Mouse (Mus musculus) lung, adult 2 months (tissue): ENCODE measurements around the gene Fbxw5. TPM values are rescaled to one million over a fixed set of nuclear protein-coding genes. Genes with fewer than 3 reads are reported as not detected.

Experiments used
- DNase-seq: peaks from one replicate; pipeline ENCODE4 v3.0.0; 2022
- H3K4me1 ChIP-seq: fragments of 200-500 bp; 2 replicates; pipeline ENCODE4 v1.6.1; 2011; ENCODE audit warnings: low read length; ENCODE audit not compliant: control insufficient read depth, insufficient read depth
- H3K4me3 ChIP-seq: fragments of 200-500 bp; replicated peaks from 2 replicates; pipeline ENCODE3; 2011; ENCODE audit warnings: low read depth, mild to moderate bottlenecking, control low read depth, low read length; ENCODE audit errors: extremely low read depth
- CTCF ChIP-seq: fragments of 200-500 bp; IDR thresholded peaks from 2 replicates; pipeline ENCODE4 v1.5.1; 2011; ENCODE audit warnings: mild to moderate bottlenecking, low read length, control low read depth; ENCODE audit not compliant: insufficient read depth
- POLR2A ChIP-seq: fragments of 200-500 bp; IDR thresholded peaks from 2 replicates; pipeline ENCODE4 v1.6.1; 2011; ENCODE audit warnings: low read depth, mild to moderate bottlenecking, control low read depth, low read length, borderline replicate concordance; ENCODE audit errors: extremely low read depth
- WGBS: fragments of 180-500 bp; shearing (Covaris S2); methylation state at CpG from one replicate; pipeline ENCODE4 v1.1.7; 2018; 5-methylcytosine and 5-hydroxymethylcytosine counted together
- polyA plus RNA-seq: library from polyadenylated mRNA; depleted of rRNA; stranded (reverse); fragments of >200 nt; gene quantifications from 2 replicates; pipeline ENCODE4 v1.2.3, GENCODE M21; 2012

Fbxw5 gene
- polyA plus RNA-seq, 1 experiment: 37.4 TPM

GRCm38 (mm10) chr2:25461407-25461806 lies 39.1 kb upstream of the Fbxw5 start:
- DNase-seq: no peak
- WGBS: 11% methylated on average over 3 of the region's 3 CpGs
- Histone ChIP-seq H3K4me1 (peaks cover 9% of the 10 kb centered on the region), H3K4me3 (peak overlapping the region; percentile 33)
- no peak for TF ChIP-seq CTCF
- peak; percentile 31; the same call in 1 of the 2 replicates for TF ChIP-seq POLR2A

- no peak for TF ChIP-seq CTCF
- TF ChIP-seq POLR2A: no peak
- no peak overlapping the region for H3K4me3 ChIP-seq
- 85% methylated on average over 3 of the region's 3 CpGs for WGBS
- DNase-seq: no peak
- peaks cover 9% of the 10 kb centered on the region; the same call in 1 of the 2 replicates for H3K4me1 ChIP-seq
Measured at GRCm38 (mm10) chr2:25463630-25464029, 36.9 kb upstream of the Fbxw5 start.

GRCm38 (mm10) chr2:25465256-25465655 lies 35.3 kb upstream of the Fbxw5 start:
- no peak for DNase-seq
- H3K4me3 ChIP-seq: no peak overlapping the region
- peaks cover 5% of the 10 kb centered on the region; the same call in 1 of the 2 replicates for H3K4me1 ChIP-seq
- WGBS: 64% methylated on average over 2 of the region's 2 CpGs
- TF ChIP-seq CTCF (no peak), POLR2A (no peak)

- no peak for DNase-seq
- WGBS: 39% methylated on average over 10 of the region's 10 CpGs
- no peak for TF ChIP-seq CTCF
- no peak for TF ChIP-seq POLR2A
- Histone ChIP-seq H3K4me3 (no peak overlapping the region), H3K4me1 (peaks cover 5% of the 10 kb centered on the region; the same call in 1 of the 2 replicates)
Measured at GRCm38 (mm10) chr2:25465816-25466635, 34.5 kb upstream of the Fbxw5 start.

DNA sequence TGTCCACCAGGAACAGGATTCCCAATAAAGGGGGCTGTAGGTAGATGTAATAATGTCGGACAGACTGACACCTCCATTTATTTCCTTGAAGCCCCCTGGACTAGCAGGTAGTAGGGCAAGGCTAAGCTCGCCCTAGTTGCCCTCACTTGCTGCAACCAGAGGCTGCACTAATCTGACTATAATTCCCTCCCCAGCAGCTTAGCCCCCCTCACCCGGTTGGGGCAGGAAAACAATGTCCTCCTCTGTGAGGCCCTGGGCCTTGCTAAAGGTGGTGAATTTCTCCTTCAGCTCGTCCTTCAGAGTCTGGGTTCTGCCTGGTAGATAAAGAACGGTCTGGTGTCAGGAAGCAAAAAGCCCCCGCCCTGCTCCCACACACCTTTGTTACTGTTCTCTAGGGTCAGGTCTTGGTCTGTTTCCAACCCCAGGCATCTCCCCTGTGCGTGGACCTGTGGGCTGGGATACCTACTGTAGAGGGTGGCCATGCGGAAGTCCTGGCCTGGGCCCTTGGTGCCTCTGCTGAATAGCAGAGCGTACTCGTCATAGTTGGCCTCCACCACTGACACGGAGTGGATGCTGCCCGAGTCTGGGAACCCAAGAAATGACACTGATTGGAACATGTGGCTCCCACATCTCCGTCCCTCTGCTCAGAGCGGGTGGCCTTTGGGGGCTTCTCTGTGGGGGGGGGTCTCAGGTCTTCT lies 32.8 kb upstream of the Fbxw5 start:
- Histone ChIP-seq H3K4me1 (no peaks in the 10 kb centered on the region), H3K4me3 (no peak overlapping the region)
- WGBS: 73% methylated on average over 14 of the region's 14 CpGs
- TF ChIP-seq POLR2A (no peak), CTCF (no peak)
- no peak for DNase-seq

GRCm38 (mm10) chr2:25468962-25469915 lies 31.3 kb upstream of the Fbxw5 start:
- no peak overlapping the region for H3K4me3 ChIP-seq
- WGBS: 70% methylated on average over 10 of the region's 10 CpGs
- H3K4me1 ChIP-seq: no peaks in the 10 kb centered on the region
- TF ChIP-seq CTCF (no peak), POLR2A (no peak)
- DNase-seq: no peak

DNA sequence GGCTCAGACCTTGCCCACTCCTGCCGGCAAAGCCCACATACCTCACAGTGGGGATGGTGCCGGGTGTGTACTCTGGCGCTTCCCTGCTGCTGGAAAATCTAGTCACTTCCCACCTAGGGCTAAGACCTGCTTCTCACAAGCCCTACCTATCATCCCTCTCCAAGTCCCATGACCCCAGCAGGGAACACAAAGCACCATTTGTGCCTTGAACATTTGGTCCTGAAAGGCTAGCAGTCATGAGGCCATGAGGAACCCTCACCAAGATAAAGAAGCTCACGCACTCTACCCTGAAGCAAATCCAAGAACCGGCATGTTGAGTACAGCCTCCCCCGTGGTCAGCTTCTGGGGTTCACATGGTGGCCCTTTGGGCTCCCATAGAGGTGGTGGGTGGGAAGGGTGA lies 30.6 kb upstream of the Fbxw5 start, which contains the start of gene Ptgds:
Ptgds (minus strand) TSS at position 78 of the 400 bp plus-strand sequence.
- no peak for DNase-seq
- H3K4me3 ChIP-seq: no peak within 1 kb of the TSS
- WGBS: 45% methylated on average over 6 of the region's 6 CpGs
- no peaks in the 10 kb centered on the region for H3K4me1 ChIP-seq
- no peak for TF ChIP-seq CTCF
- TF ChIP-seq POLR2A: no peak

GRCm38 (mm10) chr2:25472550-25472949 lies 28.0 kb upstream of the Fbxw5 start:
- 69% methylated on average over 2 of the region's 2 CpGs for WGBS
- H3K4me1 ChIP-seq: no peaks in the 10 kb centered on the region
- DNase-seq: no peak
- no peak for TF ChIP-seq CTCF
- no peak for TF ChIP-seq POLR2A
- H3K4me3 ChIP-seq: no peak overlapping the region

DNA sequence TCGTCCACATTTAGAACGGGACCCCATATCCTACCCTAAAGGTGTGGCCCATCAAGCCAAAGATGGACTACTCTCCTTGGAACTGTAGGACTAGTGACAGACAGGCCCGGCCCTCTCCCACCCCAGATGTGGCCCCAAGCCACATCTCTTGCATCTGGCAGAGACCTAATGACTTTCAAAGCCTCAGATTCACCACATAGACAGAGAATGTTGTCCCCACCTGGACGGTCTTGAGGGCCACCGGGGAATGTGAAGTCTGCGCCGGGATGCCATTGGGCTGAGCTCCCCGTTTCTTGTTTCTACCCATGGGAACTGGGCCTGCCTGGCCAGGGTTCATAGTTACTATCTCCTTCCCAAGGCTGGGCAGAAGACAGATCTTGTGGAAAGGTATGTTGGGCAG lies 23.0 kb upstream of the Fbxw5 start:
- no peaks in the 10 kb centered on the region for H3K4me1 ChIP-seq
- DNase-seq: no peak
- no peak overlapping the region for H3K4me3 ChIP-seq
- TF ChIP-seq POLR2A (no peak), CTCF (no peak)
- 80% methylated on average over 8 of the region's 8 CpGs for WGBS
